Mouse (Mus musculus): ENCODE results near the gene Rhoj.
A peak's percentile ranks its signal among the peaks of the same experiment; 100 is the strongest.

The Rhoj gene

DNA sequence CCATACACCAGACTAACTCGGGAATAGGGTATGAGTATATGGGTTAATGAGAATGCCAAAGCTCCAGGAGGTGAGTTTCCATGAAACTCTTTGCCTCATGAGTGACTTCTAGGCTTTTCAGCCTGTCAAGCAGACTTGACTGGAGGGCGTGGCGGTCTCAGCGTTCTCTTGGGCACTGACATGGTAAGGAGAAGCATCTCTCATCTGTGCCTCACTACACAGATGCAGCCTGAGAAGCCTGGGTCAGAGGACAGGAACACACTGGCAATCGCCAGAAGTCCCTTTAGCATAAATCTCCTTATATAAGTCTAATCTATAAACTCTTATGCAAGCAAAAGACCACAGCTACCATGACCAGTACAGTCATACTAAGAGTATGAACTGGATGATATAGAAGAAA, 41.4 kb downstream of the Rhoj start:
- DNase-seq (ENCODE audit: low spot score), result peak; percentile 29

GRCm38 (mm10) chr12:75350750-75351149, 42.6 kb downstream of the Rhoj start:
- DNase-seq (ENCODE audit: low spot score), result peak; percentile 7

- DNase-seq (ENCODE audit: low spot score), result peak; percentile 35
Observed at GRCm38 (mm10) chr12:75351846-75352245, 43.7 kb downstream of the Rhoj start.

DNA sequence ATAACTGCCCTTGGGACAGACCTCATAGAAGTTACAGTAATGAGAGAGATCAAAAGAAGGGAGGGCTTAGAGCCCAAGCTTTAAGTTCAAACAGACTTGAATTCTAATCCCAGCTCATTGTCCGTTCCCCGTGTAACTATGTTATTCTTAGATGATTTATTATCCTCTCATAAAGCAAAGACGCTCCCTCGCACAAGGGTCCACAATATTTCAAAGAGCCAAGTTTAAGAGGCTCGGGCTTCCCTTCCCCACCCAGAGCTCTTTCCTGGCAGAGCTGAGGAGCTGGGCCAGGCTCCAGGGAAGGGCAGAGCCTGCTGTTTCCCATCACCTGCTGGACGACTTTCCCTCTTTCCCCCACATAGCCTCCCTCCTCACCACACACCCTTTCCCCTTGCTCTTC, 44.3 kb downstream of the Rhoj start:
- DNase-seq (ENCODE audit: low spot score), result peak; percentile 50

- DNase-seq (ENCODE audit: low spot score), result peak; percentile 4
Observed at GRCm38 (mm10) chr12:75354354-75354753, 46.2 kb downstream of the Rhoj start.

GRCm38 (mm10) chr12:75357781-75358180, 49.7 kb downstream of the Rhoj start:
- peak; percentile 27 for DNase-seq (ENCODE audit: low spot score)

DNA sequence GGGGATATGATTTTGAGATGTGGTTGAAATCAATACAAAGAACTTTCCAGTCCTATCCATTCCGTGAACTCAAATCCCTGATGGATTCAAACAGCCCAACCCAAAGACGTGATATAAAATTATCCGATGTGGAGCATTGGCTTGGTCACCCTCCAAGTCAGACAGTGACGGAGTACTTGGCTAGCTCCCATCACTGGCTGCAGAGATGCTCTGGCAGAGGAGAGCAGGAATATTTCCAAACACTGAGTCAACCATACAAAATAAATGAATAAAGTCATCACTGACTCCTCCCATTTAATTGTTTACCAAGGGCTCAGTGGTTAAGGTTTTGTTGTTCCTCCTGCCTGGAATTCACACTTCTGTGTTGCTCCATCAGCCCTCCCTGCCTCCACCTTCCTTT, 50.6 kb downstream of the Rhoj start:
- DNase-seq (ENCODE audit: low spot score), result peak; percentile 32

GRCm38 (mm10) chr12:75359500-75359899, 51.4 kb downstream of the Rhoj start:
- DNase-seq (ENCODE audit: low spot score), result peak; percentile 14

- peak; percentile 30 for DNase-seq (ENCODE audit: low spot score)
Observed at GRCm38 (mm10) chr12:75359921-75360482, 51.9 kb downstream of the Rhoj start.

DNA sequence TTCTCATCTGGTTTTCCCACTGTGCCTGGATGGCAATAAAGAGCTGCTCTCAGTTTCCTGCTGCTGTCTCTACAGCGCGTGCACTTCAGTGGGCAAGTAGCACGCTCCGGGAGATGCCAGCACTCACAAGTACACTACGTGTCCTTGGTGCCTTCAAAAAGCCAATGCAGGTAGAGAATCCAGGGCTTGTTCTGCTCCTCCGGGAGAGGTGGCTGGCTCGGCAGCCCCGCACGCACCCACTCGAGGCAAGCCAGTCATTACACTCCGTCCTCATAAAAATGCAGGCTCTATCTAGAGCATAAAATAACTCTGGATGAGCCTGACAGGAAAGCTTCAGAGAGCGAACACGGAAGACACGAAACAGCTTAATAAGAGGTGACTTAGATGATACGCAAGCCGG, 54.3 kb downstream of the Rhoj start:
- peak; percentile 31 for DNase-seq (ENCODE audit: low spot score)

DNA sequence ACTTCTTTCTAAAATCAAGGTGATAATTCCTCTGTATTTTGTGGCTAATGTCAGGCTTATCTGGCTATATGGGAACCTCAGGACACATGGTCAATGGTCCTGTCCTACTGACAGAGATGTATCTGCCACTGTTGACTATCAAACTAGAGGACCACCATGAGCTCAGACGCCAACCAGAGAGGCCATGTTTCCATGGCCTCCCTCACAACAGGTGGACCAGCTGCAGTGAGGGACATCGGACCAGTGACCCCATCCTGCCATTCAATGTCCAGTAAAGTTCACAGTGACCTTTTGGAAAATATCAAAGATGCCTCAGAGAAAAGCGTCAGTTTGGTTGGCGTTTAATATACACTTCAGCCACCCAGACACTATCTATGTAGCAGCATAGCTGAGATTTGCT, 56.3 kb downstream of the Rhoj start:
- DNase-seq (ENCODE audit: low spot score), result peak; percentile 28

GRCm38 (mm10) chr12:75365621-75366124, 57.6 kb downstream of the Rhoj start:
- DNase-seq (ENCODE audit: low spot score), result peak; percentile 34

DNA sequence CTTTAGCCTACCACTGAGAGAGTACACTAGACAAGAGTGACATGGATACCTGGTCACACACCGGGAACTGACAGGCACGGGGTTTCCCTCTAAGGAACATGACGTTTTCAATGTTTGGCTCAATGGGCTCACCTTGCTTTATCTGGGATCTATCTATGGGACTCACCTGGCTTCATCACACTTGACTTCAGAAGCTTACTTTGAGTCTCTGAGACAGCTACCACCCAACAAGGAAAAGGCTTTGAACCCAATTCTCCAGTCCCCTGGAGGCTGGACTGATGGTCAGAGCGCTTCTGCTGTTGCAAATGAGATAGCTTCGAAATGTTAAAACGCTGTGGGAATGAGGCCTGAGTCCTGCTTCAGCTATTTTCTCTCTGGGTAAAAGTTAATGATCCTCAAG, 59.2 kb downstream of the Rhoj start:
- DNase-seq (ENCODE audit: low spot score), result peak; percentile 12

DNA sequence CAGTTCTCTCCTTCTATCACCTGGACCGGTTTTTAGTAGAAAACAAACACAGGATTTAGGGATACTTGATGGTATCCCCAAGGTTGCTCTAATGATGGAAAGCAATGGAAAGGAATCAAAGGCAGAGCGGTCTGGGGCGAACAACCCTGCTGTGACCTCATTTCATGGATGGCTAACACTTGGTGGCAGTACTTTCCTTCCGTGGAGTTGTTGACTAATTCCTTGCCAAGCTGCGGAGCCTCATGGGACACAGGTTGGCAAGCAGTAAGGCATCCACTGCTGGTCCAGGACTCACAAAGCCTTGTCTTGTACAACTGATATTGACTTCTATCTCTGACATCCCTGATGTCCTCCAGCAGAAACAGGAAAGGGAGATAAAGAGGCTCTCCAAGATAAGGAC, 60.4 kb downstream of the Rhoj start:
- peak; percentile 27 for DNase-seq (ENCODE audit: low spot score)

- DNase-seq (ENCODE audit: low spot score), result peak; percentile 36
Observed at GRCm38 (mm10) chr12:75369418-75369851, 61.3 kb downstream of the Rhoj start.

- no peak for DNase-seq (ENCODE audit: low spot score)
Observed at GRCm38 (mm10) chr12:75374437-75374836, 66.3 kb downstream of the Rhoj start.

DNA sequence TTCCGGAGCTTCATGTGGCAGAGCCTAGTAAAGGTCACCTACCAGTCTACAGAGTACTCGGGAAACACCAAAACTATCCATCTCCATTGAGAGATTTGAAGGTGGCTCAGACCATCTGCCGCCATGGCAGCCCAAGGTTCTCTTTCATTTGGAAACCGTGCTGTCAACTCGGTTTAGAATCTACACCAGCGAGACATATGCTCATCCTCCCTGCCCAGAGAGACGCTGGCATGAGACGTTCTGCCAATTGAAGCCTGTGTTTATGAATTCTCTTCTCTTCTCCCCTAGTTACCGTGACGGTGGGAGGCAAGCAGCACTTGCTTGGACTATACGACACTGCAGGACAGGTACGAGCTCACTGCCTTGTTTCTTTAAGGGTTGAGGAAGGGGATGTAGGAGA, 66.9 kb downstream of the Rhoj start:
- no peak for DNase-seq (ENCODE audit: low spot score)

DNA sequence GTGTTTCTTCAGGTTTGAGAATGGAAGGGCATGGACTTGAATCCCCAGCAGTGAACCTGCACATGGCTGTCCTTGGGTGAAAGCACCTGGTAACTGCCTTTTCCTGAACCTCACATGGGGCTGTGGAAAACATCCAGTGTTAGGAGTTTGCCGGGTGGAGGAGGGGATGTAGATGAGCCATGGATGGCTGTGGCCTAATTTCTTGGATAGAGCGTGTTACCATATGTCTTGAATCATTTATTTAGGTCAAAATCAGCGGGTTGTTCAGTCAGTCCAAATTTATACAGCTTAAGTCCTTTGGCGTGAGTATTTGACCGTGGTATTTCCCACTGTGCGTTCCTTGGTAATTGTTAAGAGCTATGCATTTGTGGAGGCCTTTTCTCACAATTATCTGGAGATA, 68.0 kb downstream of the Rhoj start:
- peak; percentile 17 for DNase-seq (ENCODE audit: low spot score)

DNA sequence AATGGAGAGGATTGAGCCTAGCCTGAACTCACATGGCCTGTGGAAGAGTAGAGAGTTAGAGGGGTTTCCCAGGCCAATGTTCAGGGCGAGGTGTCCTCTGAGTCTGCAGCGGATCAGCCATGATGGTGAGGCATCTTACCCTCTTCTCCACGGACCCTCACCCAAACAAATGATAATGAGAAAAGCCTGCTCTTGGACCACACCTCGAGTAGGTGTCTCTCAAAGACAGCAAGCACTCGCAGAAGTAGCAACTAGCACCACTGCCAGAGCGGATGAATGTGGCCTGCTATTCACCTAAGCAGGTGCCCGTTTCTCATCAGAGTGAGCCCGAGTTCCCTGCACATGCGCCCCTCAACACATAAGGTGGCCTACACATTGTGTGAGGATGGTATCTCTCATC, 78.6 kb downstream of the Rhoj start:
- peak; percentile 35 for DNase-seq (ENCODE audit: low spot score)

DNA sequence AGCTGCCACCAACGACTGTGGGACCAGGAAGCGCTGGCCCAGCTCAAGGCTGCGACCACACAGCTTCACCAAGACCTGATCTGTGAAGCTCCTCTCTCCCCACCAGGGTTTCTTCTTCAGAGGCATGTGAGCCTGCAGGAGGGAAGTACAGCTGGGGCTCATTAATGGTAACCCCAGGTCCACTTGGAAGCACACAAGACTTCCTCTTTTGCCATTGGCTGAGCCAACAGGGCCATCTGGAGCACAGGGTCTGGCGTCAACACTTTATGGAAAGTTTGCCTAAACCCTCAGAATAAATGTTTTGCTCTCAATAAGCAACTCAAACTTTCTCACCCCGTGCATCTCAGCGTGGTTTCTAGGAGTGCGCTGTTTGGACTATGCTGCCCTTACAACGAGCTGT, 79.0 kb downstream of the Rhoj start:
- DNase-seq (ENCODE audit: low spot score), result peak; percentile 26

- DNase-seq (ENCODE audit: low spot score), result peak; percentile 38
Observed at GRCm38 (mm10) chr12:75387846-75388245, 79.7 kb downstream of the Rhoj start.

DNA sequence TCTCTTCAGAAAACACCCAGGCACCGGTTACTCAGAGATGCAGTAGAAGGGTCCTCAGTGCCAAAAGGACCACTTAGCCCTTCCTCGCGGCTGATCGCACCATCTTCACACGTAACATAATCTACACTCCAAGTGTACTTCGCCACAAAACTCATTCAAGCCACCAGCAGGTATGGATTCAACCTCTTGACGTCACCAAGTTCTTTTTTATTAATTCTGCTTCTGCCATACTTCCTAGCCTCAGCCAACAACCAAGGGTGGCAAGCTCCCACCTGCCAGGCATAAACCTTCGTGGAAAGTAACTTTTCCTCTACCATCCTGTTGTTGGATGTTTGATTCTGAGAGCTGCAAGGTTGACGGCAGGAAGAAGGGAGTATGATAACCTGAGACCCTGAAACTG, 80.4 kb downstream of the Rhoj start:
- peak; percentile 30 for DNase-seq (ENCODE audit: low spot score)

DNA sequence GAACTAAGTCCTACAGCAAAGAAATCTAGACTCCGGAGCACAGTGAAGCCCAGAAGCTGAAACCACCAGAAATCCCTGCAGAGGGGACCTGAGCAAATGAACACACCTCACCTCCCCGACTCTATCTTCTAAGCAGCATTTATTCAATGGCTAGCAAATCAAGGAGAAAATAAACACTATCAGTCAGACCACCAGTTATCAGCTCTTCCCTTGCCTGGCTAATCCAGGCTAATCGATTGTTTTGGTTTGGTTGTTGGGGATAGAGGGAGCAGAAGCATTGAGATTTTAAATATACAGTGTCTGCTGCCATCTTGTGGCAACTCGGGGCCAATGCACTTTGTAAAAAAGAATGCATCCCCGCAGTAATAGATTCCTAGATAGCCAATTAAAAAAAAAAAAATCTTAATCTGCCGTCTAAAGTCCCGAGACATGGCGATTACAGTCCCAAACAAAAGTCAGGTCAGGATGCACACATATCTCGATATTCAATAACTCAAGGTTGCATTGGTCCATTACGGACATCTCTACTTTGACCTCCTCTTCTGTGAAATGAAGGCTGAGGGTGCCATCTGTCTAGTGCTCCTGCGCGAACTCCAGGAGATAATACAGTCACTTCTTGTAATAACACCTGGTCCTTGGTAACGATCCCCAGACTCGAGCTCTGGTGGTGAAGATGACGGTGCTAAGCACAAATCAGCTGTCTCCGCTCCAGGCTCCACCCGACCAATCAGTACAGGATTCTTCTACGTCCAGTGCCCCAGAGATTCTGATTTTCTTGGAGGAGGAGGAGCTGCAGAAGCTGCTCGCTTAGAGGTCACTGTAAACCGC, 81.4 kb downstream of the Rhoj start:
- DNase-seq (ENCODE audit: low spot score), result peak; percentile 44

Data from testis, postnatal 10 days (tissue).